Mouse (Mus musculus) frontal cortex, postnatal 14 days (tissue): ENCODE measurements at regions not wholly inside any gene's neighbourhood (a gene's known extent, or its start where the extent isn't known, plus 50 kb on each side); places are given as distances from the start of the nearest gene placed in this dataset.

Experiments used
- DNase-seq, 2 experiments: peaks; one replicate each; pipeline ENCODE4 v3.0.0; 2022; ENCODE audit warnings: low spot score in 2 of 2

GRCm38 (mm10) chr12:54384116-54384515 lies 180.5 kb upstream of the Egln3 start:
- no peak for DNase-seq

- DNase-seq: no peak
Measured at GRCm38 (mm10) chr12:54382965-54383364, 179.3 kb upstream of the Egln3 start.

- DNase-seq: no peak
Measured at GRCm38 (mm10) chr12:54382061-54382460, 178.4 kb upstream of the Egln3 start.

- no peak for DNase-seq
Measured at GRCm38 (mm10) chr12:54380322-54380721, 176.7 kb upstream of the Egln3 start.

- no peak for DNase-seq
Measured at GRCm38 (mm10) chr12:54378576-54378975, 174.9 kb upstream of the Egln3 start.

- DNase-seq: no peak
Measured at GRCm38 (mm10) chr12:54374060-54374459, 170.4 kb upstream of the Egln3 start.

- no peak for DNase-seq
Measured at GRCm38 (mm10) chr12:54369217-54369616, 165.6 kb upstream of the Egln3 start.

- DNase-seq: no peak
Measured at GRCm38 (mm10) chr12:54364381-54365095, 160.9 kb upstream of the Egln3 start.

- DNase-seq: no peak
Measured at GRCm38 (mm10) chr12:54361762-54362161, 158.1 kb upstream of the Egln3 start.

- DNase-seq: no peak
Measured at GRCm38 (mm10) chr12:54354187-54354586, 150.5 kb upstream of the Egln3 start.

GRCm38 (mm10) chr12:54353694-54354093 lies 150.0 kb upstream of the Egln3 start:
- DNase-seq: no peak

GRCm38 (mm10) chr12:54352963-54353606 lies 149.4 kb upstream of the Egln3 start:
- peak in 1 of 2 experiments; percentile 30 for DNase-seq

- no peak for DNase-seq
Measured at GRCm38 (mm10) chr12:54350293-54350692, 146.6 kb upstream of the Egln3 start.

- DNase-seq: no peak
Measured at GRCm38 (mm10) chr12:54349403-54349802, 145.7 kb upstream of the Egln3 start.

- DNase-seq: no peak
Measured at GRCm38 (mm10) chr12:54343493-54343892, 139.8 kb upstream of the Egln3 start.

- no peak for DNase-seq
Measured at GRCm38 (mm10) chr12:54335509-54335908, 131.8 kb upstream of the Egln3 start.

- DNase-seq: no peak
Measured at GRCm38 (mm10) chr12:54334491-54335132, 131.0 kb upstream of the Egln3 start.

GRCm38 (mm10) chr12:54333632-54334321 lies 130.1 kb upstream of the Egln3 start:
- DNase-seq: no peak

GRCm38 (mm10) chr12:54327483-54327882 lies 123.8 kb upstream of the Egln3 start:
- no peak for DNase-seq

GRCm38 (mm10) chr12:54326571-54326970 lies 122.9 kb upstream of the Egln3 start:
- DNase-seq: no peak

GRCm38 (mm10) chr12:54320533-54320932 lies 116.9 kb upstream of the Egln3 start:
- no peak for DNase-seq

GRCm38 (mm10) chr12:54316980-54317471 lies 113.4 kb upstream of the Egln3 start:
- no peak for DNase-seq
